Mouse (Mus musculus): Measurements from ENCODE around the gene Nat9. TPM values are rescaled to one million over a fixed set of nuclear protein-coding genes. Genes with fewer than 3 reads are reported as not detected.

Nat9 gene
- polyA plus RNA-seq, 2 experiments: 7.7 to 8.2 TPM

- no peak for TF ChIP-seq CTCF (IDR thresholded peaks at IDR 0.05; ENCODE audit: low read depth)
- H3K27me3 ChIP-seq (ENCODE audit: control insufficient read depth, insufficient read depth, low read length): no peaks in the 10 kb centered on the region
- ATAC-seq (ENCODE audit: insufficient read depth) (no peak), DNase-seq (ENCODE audit: low read depth in 3 of 3, low spot score in 3 of 3) (no peak)
- H3K4me3 ChIP-seq (ENCODE audit: insufficient read depth in 1 of 2, low read depth in 2 of 2, low read length in 2 of 2): no peak overlapping the region
- no peak overlapping the region for H3K9ac ChIP-seq (replicated peaks)
- H3K4me2 ChIP-seq (ENCODE audit: low read depth): no peak overlapping the region
- no peaks in the 10 kb centered on the region for H3K36me3 ChIP-seq (replicated peaks; ENCODE audit: control insufficient read depth, insufficient read depth, low read depth)
- no peaks in the 10 kb centered on the region for H3K9me3 ChIP-seq (ENCODE audit: control insufficient read depth, low read length)
- H3K27ac ChIP-seq: no peak overlapping the region
- WGBS (ENCODE audit: insufficient replicate concordance): 44% methylated on average over 5 of the region's 5 CpGs
- H3K4me1 ChIP-seq (replicated peaks; ENCODE audit: control insufficient read depth in 2 of 2, insufficient read depth in 2 of 2, low read length in 1 of 2): peaks cover 0 to 11% of the 10 kb centered on the region in 2 experiments; a peak in 2 of 4 replicates
Observed at GRCm38 (mm10) chr11:115215123-115215522, 27.5 kb upstream of the Nat9 start.

DNA sequence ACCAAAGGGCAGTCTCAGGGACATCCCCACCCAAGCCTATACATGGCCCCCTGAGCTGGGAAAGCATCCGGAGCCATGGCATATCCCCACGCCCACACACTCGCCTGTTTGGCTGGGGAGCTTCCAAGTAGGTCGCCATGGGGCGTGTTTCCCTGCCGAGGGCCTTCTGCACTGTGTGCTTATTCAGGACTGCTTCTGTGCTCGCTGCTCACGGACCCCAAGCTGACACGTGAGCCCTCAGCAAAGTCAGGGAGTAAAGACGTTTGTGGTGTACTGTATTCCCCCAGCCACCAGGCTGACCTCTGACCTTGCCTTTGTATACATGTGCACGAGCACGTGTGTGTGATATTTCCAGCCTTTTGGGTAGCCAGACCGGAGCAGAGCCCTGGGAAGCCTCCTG is 24.5 kb upstream of the Nat9 start:
- H3K36me3 ChIP-seq (replicated peaks; ENCODE audit: control insufficient read depth, insufficient read depth, low read depth): no peaks in the 10 kb centered on the region
- no peak overlapping the region for H3K27ac ChIP-seq
- WGBS (ENCODE audit: insufficient replicate concordance): 65% methylated on average over 13 of the region's 13 CpGs
- DNase-seq (ENCODE audit: low read depth in 3 of 3, low spot score in 3 of 3): no peak
- no peak overlapping the region for H3K4me2 ChIP-seq (ENCODE audit: low read depth)
- H3K9me3 ChIP-seq (ENCODE audit: control insufficient read depth, low read length): no peaks in the 10 kb centered on the region
- H3K4me3 ChIP-seq (ENCODE audit: insufficient read depth in 1 of 2, low read depth in 2 of 2, low read length in 2 of 2): no peak overlapping the region
- no peak for TF ChIP-seq EP300 (IDR thresholded peaks at IDR 0.05; ENCODE audit: low read depth)
- no peak for TF ChIP-seq CTCF (IDR thresholded peaks at IDR 0.05; ENCODE audit: low read depth)
- H3K4me1 ChIP-seq (replicated peaks; ENCODE audit: control insufficient read depth in 2 of 2, insufficient read depth in 2 of 2, low read length in 1 of 2): no peaks in the 10 kb centered on the region
- no peak overlapping the region for H3K9ac ChIP-seq (replicated peaks)
- no peaks in the 10 kb centered on the region for H3K27me3 ChIP-seq (ENCODE audit: control insufficient read depth, insufficient read depth, low read length)
- no peak for ATAC-seq (ENCODE audit: insufficient read depth)

DNA sequence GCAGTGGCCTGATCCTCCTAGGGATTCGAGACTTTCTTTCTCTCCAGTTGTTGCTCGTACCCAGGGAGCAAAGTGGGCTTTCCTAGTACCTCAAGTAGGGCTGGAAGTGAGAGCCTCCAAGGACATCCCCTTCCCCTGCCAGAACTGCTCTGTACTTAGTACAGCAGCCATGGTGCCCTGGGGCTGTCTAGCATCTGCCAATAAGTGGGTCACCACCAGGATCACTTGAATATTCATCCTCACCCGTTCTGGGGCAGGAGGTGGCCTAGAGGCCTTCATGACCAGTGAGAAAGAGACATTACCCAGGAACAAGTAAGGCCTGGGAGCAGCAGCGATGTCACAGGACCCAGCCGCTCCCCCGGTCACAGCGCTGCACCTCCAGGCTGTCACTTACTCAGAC is 22.3 kb upstream of the Nat9 start:
- DNase-seq (ENCODE audit: low read depth in 3 of 3, low spot score in 3 of 3): no peak
- no peak for ATAC-seq (ENCODE audit: insufficient read depth)
- Histone ChIP-seq H3K9ac (replicated peaks) (no peak overlapping the region), H3K27ac (no peak overlapping the region), H3K4me1 (replicated peaks; ENCODE audit: control insufficient read depth in 2 of 2, insufficient read depth in 2 of 2, low read length in 1 of 2) (no peaks in the 10 kb centered on the region), H3K9me3 (ENCODE audit: control insufficient read depth, low read length) (no peaks in the 10 kb centered on the region), H3K4me2 (ENCODE audit: low read depth) (no peak overlapping the region), H3K36me3 (replicated peaks; ENCODE audit: control insufficient read depth, insufficient read depth, low read depth) (no peaks in the 10 kb centered on the region), H3K4me3 (ENCODE audit: insufficient read depth in 1 of 2, low read depth in 2 of 2, low read length in 2 of 2) (no peak overlapping the region), H3K27me3 (ENCODE audit: control insufficient read depth, insufficient read depth, low read length) (no peaks in the 10 kb centered on the region)
- no peak for TF ChIP-seq EP300 (IDR thresholded peaks at IDR 0.05; ENCODE audit: low read depth)
- no peak for TF ChIP-seq CTCF (IDR thresholded peaks at IDR 0.05; ENCODE audit: low read depth)
- 71% methylated on average over 7 of the region's 7 CpGs for WGBS (ENCODE audit: insufficient replicate concordance)

DNA sequence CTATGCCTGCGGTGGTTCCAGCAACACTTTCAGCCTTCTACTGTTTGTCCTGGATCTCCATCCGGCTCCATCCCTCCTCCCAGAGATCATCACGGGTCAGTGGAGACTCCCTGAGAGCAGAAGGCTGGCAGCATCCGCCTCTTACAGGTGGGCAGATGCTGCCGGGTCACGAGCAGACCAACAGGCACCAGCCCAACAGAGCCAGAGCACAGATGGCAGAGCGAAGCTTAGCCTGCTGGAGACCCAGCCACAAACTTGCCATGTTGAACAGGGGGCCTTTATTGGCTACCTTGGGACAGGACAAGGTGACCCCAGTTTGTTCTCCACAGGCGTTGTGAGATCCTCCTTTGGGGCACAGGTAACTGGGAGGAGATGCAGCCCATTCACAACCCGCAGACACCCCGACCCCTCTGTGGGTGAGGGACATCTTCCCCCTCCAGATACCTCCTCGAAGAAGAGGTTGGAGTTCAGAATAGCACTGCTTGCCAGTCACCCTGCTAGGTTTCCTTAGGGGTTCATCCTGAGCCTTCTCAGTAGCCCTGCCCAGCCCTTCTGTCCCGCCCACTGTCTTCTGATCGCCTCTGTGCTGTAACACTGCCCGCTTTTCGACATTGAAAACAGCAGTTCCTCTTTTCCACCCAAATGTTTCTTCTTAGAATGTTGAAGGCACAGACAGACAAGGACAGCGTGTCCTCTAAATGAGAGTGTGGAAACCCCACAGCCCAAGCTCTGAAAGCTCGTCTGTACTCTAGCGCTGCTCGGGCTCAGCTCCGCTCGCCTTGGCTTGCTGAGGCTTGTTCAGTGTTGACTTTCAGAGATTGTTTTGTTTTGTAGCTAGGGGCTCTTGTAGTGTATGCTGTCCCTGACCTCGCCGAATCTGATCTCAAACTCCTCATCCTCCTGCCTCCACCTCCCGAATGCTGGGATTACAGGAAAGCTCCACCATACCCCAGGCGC is 21.4 kb upstream of the Nat9 start:
- WGBS (ENCODE audit: insufficient replicate concordance): 65% methylated on average over 25 of the region's 25 CpGs

GRCm38 (mm10) chr11:115208126-115208525 is 20.5 kb upstream of the Nat9 start:
- Histone ChIP-seq H3K4me1 (replicated peaks; ENCODE audit: control insufficient read depth in 2 of 2, insufficient read depth in 2 of 2, low read length in 1 of 2) (no peaks in the 10 kb centered on the region), H3K36me3 (replicated peaks; ENCODE audit: control insufficient read depth, insufficient read depth, low read depth) (no peaks in the 10 kb centered on the region), H3K4me2 (ENCODE audit: low read depth) (no peak overlapping the region), H3K9me3 (ENCODE audit: control insufficient read depth, low read length) (no peaks in the 10 kb centered on the region), H3K27me3 (ENCODE audit: control insufficient read depth, insufficient read depth, low read length) (no peaks in the 10 kb centered on the region), H3K4me3 (ENCODE audit: insufficient read depth in 1 of 2, low read depth in 2 of 2, low read length in 2 of 2) (no peak overlapping the region), H3K9ac (replicated peaks) (no peak overlapping the region), H3K27ac (no peak overlapping the region)
- DNase-seq (ENCODE audit: low read depth in 3 of 3, low spot score in 3 of 3) (no peak), ATAC-seq (ENCODE audit: insufficient read depth) (no peak)
- WGBS (ENCODE audit: insufficient replicate concordance): 84% methylated on average over 12 of the region's 12 CpGs
- TF ChIP-seq EP300 (IDR thresholded peaks at IDR 0.05; ENCODE audit: low read depth) (no peak), CTCF (IDR thresholded peaks at IDR 0.05; ENCODE audit: low read depth) (no peak)

More for the DNA sequence above, 21.4 kb upstream of the Nat9 start:
- Histone ChIP-seq H3K9ac (replicated peaks) (no peak overlapping the region), H3K4me3 (ENCODE audit: insufficient read depth in 1 of 2, low read depth in 2 of 2, low read length in 2 of 2) (no peak overlapping the region), H3K27me3 (ENCODE audit: control insufficient read depth, insufficient read depth, low read length) (no peaks in the 10 kb centered on the region), H3K9me3 (ENCODE audit: control insufficient read depth, low read length) (no peaks in the 10 kb centered on the region), H3K36me3 (replicated peaks; ENCODE audit: control insufficient read depth, insufficient read depth, low read depth) (no peaks in the 10 kb centered on the region), H3K27ac (no peak overlapping the region), H3K4me2 (ENCODE audit: low read depth) (no peak overlapping the region), H3K4me1 (replicated peaks; ENCODE audit: control insufficient read depth in 2 of 2, insufficient read depth in 2 of 2, low read length in 1 of 2) (no peaks in the 10 kb centered on the region)
- no peak for DNase-seq (ENCODE audit: low read depth in 3 of 3, low spot score in 3 of 3)
- TF ChIP-seq EP300 (IDR thresholded peaks at IDR 0.05; ENCODE audit: low read depth) (no peak), CTCF (IDR thresholded peaks at IDR 0.05; ENCODE audit: low read depth) (no peak)
- no peak for ATAC-seq (ENCODE audit: insufficient read depth)

Data from liver, embryonic 14.5 days (tissue).